Mouse (Mus musculus): ENCODE measurements around the gene Cmklr1.

Cmklr1 gene

DNA sequence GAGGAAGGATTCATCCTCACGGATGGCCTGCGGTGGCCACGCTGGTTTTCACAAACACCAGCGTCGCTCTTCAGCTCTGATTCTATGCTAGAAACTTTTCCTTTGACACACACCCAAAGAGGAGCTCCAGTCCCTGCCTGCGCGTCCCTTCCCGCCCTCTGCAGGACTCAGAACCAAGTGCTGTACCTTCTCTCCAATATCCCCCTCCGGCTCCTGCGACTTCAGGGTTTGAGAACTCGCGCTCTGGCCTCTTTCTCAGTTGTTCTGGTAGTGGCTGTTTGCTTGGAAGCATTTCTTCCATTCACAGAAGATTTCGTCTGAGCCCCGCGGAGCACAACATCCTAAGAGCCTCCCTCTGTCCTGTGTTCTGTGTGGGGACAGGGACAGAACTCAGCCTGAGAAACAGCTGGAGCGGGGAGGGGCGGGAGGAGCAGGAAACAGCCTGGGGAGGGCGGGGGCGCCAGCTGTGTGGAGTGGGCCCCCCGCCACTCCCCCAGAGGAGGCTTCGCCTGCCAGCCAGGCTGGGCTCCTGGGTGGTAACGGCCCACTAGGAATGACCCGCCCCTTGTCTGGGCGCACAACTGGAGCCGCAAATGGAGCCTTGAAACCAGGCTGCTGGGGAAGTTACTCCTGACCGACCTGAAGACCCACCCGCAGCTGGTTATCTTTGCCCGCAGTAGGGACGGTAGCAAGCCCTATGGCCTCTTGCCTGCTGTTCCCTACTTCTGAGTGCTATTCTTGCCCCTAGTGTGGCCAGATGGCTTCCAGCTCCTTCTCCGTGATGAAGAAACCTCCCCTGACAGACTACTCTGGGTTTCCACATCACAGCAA is at the start of gene Cmklr1:
TSS of gene Cmklr1 (minus strand) at position 392 of the 831 bp plus-strand sequence.
- DNase-seq (ENCODE audit: low spot score), result peak; percentile 47

DNA sequence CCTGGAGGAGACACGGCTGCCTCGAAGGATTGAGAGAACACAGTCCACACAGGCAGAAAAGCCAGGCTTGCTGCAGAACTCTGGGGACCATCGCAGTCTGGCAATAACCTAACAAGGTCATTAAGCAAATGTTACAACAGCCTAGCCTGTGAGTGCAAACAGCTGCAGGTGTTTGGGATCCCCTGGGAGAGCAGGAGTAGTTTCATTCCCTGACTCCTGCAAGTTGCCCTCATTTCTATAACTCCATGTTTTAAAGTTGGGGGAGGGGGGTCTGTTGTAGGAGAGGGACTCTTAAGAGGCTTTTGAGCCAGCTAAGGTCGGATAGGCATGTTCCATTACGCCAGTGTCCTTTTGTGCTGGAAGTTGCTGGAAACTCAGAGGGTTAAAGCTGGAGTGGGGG is 44.2 kb upstream of the Cmklr1 start:
- no peak for DNase-seq (ENCODE audit: low spot score)

DNA sequence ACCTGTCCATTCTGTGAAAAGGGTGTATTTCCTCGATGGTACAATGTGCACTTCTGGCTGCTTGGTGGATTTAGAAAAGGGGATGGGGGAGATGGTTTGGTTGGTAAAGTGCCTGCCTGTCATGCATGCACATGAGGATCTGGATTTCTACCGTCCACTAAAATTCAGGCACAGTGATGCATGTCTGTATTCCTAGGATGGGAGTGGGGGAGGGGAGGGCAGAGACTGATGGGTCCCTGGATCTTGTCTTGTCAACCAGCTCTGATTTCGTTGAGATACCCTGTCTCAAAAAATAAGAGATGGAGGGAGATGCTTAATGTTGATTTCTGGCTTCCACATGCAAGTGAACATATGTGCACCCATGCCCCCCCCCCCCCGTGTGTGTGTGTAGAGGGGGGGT is 43.8 kb upstream of the Cmklr1 start:
- DNase-seq (ENCODE audit: low spot score), result no peak

DNA sequence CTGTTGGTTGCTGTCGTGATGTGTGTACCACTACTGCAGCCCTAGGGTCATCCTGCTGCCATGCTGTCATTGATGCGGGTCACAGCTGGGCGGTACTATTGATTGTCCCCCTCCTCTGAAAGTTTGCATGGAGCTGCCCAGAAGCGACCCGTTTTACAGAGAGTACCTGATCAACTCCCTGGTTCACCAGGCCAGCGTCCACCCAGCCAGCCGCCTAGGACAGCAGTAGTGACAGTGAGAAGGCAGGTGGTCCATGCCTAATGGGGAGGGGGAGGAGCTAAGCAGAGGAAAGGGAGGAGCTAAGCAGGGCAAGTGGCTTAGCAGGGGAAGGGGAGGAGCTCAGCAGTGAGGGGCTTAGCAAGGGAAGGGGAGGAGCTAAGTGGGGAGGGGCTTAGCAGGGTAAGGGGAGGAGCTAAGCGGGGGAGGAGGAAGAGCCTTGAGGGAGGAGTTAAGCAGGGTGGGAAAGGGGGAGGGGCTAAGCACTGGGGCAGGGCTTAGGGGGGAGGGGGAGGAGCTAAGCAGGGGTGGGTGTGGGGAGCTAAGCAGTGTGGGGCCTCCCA is 43.0 kb upstream of the Cmklr1 start:
- no peak for DNase-seq (ENCODE audit: low spot score)

DNA sequence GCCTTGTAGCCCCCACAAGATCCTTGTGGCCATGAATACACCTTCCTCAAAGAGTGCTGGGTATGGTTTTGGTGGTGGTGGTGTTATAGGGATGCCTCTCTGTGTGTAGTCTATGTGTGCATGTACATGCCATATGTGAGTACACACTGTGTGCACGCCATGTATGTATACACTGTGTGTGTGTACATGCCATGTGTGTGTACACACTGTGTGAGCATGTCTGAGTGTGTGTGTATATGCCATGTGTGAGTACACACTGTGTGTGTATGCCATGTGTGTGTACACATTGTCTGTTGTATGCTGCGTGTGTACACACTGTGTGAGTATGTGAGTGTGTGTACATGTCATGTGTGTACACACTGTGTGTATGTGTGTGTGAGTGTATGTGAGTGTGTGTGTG is 40.6 kb upstream of the Cmklr1 start:
- no peak for DNase-seq (ENCODE audit: low spot score)

DNA sequence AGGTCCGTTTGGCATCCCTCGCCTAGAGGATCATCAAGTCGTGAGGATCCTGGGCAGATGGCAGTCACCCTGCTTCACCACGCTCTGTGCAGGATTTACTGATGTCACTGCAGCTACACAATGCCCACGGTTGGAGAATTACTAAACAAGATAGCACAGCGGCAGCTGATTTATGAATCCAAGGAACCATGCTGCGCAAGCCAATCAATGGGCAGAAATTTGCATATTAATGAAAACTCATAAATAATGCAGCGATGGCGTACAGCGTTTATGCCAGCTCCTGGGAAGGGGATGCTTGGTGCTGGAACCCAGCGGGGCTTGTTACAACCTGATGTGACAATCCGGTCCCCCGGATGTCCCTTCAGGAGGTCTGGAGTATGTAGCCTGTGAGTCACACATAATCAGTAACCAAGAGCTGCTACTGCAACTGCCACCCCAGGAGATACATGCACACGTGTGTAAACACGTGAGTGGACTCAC is 39.9 kb upstream of the Cmklr1 start:
- no peak for DNase-seq (ENCODE audit: low spot score)

DNA sequence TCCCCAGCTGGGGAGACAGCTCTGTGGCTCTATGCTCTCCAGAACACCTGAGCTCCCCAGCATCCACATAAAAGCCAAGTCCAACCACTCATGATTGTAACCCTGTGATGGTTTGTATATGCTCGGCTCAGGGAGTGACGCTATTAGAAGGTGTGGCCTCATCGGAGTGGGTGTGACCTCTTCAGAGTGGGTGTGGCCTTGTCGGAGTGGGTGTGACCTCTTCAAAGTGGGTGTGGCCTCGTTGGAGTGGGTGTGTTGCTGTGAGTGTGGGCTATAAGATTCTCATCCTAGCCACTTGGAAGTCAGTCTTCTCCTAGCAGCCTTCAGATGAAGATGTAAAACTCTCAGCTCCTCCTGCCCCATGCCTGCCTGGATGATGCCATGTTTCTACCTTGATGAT is 37.3 kb upstream of the Cmklr1 start:
- DNase-seq (ENCODE audit: low spot score), result no peak

DNA sequence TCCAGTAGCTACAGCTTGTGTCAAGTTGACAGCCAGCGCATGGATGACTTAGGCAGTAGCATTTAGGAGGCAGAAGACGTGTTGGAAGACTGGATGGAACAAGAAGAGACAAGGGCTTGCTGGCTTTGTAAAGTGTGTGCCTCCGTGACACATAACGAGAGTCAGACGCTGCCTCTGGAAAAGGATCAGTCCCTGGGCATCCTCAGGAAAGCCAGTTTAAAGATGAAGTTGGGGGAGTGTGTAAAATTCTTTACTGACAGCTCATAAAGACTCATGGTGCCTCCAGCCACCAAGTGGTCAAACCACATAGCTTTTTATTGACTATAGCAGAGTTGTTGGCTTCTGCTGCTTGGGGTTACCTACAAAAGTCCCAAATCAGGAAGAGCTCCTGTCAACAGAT is 35.2 kb upstream of the Cmklr1 start:
- peak; percentile 16 for DNase-seq (ENCODE audit: low spot score)

DNA sequence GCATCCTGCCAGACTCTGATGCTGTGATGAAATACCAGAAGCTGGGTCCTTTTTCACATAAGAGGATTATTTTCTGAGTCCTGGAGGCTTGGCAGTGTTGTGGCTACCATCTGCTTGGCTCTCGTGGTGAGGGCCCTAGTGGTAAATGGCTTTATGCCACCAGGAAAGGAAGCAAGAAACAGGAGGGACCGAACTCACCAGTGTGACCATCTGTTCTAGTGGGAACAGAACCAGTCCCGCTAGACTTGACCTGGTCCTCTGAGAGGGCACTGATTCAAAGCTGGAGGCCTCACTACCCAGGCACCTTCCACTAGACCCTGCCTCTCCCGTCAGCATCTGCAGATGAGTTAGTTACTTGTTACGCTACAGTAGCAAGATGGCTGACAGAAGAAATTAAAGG is 33.0 kb upstream of the Cmklr1 start:
- DNase-seq (ENCODE audit: low spot score), result no peak

DNA sequence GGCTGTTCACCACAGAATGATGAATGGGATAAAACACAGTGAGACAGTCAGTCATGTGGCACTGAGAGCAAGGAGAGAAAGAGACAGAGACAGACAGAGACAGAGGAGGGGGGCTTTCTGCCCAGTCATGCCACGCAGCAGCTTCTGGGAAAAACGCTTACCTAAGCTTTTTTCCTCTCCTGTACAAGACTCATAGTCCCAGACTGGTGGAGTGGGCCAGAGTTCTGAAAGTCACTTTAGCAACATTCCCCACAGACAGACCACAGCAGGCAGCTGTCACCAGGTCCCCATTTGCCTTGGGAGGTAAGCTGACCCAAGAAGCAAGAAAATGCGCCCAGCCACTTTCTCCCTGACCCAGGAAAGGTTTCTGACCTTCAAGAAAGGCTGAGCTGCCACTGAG is 32.2 kb upstream of the Cmklr1 start:
- no peak for DNase-seq (ENCODE audit: low spot score)

DNA sequence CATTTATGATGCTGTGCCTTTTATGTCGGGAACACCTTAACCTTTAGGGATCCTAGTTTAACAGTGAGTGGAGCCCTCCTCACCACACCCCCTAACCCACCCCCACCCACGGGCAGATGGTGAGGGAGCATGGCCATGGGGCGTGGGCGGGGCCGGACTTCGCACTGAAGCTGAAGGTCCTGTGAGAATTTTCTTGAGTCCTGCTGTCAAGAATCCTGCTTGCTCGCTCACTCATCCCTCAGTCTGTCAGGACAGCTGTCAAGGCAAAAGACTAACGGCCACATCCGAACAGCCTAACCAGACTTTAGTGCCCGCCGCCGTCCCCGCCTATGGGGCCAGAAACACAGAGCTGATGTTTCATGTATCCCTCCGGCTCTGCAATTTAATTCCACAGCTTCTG is 31.0 kb upstream of the Cmklr1 start:
- no peak for DNase-seq (ENCODE audit: low spot score)

DNA sequence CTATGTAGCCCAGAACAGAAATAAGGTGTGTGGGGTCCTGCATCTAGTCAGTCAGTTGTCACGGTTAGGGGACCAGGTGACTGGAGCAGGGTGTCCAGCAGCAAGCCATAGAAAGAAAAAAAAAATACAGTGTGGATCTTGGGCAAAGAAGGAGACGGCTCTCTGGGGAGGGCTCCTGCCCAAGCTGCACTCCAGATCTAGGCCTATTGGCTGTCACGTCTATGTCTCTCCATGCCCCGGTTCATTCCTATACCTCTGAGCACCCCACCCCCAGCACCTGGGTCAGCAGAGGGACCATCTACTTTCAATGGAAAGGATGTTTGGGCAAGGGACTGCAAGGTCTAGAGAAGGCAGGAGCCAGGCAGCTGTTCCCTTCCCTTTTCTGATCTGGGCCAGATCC is 29.3 kb upstream of the Cmklr1 start:
- DNase-seq (ENCODE audit: low spot score), result no peak

DNA sequence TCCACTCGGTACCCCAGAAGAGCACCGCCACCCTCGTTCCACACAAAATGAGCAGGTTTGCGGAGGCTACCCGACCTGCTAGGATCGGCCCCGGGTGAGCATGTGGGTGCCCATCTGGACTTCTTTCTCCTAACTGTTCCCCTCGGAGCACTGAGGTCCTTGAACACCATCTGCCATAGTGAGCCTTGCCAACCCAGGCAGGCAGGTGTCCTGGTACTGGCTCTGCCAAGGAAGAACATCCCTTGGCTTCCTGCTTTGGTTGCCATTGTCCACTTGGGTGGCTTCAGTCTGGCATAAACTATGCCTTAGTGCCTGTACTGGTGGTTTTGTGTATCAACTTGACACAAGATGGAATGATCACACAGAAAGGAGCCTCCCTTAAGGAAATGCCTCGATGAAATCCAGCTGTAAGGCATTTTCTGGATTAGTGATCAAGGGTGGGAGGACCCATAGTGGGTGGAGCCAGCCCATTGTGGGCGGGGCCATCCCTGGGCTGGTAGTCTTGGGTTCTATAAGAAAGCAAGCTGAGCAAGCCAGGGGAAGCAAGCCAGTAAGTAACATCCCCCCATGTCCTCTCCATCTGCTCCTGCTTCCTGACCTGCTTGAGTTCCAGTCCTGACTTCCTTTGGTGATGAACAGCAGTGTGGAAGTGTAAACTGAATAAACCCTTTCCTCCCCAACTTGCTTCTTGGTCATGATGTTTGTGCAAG is 28.7 kb upstream of the Cmklr1 start:
- no peak for DNase-seq (ENCODE audit: low spot score)

DNA sequence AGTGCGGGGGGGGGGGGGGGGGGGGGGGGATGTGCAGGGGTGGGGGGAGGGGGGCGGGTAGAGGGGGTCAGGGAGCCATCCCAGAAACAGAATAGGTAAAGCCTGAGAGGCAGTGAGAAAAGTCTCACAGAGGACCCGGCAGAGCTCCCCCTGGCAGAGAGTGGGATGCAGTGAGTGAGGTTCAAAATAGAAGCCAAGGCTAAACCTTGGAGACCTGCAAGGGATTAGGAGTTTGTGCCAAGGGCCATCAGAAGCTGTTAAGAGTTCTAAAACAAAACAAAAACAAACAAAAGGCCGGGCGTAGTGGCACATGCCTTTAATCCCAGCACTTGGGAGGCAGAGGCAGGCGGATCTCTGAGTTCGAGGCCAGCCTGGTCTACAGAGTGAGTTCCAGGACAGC is 27.3 kb upstream of the Cmklr1 start:
- DNase-seq (ENCODE audit: low spot score), result no peak

DNA sequence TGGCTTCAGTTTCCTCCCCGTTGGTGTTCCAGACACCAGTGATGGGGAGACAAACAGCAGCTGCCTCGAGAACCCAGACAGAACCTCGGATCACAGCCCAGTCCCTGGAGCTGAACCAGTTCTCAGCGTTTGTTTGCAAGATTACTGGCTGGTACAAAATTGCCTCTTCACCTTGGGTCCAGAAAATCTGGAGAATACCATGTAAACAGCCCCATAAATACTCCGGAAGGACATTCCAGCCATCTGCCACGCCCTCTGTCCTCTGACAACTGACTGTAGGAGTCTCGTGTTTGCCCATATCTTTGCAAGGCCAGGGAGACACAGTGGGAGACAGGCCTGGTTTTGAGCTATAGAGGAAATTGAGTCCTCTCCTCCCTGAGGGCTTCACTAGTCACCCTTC is 24.6 kb upstream of the Cmklr1 start:
- no peak for DNase-seq (ENCODE audit: low spot score)

DNA sequence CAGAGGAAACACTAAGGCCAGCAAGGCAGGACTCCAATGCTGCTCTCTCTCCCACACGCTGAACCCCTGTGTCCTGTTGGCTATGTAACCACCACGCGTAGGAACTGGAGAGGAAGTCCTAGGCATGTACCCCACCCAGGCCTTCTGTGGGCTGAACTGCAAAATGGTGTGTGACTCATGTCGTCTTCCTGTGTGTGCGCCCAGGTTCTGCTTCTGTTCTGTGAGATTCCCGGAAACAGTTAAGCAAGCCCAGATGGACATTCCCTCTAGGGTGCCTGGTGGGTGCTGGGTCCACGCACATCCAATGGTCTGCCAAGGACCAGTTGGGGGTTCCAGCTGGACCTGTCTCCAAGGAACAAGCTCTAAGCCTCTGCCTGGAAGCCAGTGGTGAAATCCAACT is 22.2 kb upstream of the Cmklr1 start:
- DNase-seq (ENCODE audit: low spot score), result no peak

DNA sequence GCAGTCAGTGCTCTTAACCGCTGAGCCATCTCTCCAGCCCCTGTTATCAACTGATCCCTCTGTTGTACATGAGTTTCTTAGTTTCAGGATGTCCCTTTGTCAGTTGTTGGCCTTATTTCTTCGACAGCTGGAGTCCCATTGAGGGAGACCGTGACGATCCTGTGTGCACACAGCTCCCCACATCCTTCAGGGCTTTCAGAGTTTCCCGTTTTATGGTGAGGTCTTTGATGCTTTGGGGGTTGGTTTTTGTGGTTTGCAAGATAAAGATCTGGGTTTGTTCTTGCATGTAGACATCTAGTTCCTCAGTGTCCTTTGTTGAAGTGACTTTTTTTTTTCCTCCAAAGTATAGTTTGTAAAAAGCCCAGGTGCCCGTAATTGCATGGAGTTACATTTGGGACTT is 20.4 kb upstream of the Cmklr1 start:
- DNase-seq (ENCODE audit: low spot score), result no peak

DNA sequence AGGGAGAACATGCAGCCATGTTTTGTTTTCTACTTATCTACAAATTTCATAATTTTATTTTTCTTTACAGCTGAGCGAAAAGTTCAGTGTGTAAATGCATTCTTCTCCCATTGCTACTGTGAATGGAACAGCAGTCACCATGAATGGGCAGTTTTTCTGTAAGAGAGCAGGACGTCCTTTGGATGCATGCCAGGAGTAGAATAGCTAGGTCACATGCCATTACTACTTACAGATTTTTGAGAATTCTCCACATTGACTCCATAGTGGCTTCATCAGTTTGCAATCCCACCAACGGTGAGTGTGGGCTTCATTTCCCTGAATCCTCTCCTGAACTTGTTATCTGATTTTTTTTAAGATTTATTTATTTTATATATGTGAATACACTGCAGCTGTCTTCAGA is 19.9 kb upstream of the Cmklr1 start:
- no peak for DNase-seq (ENCODE audit: low spot score)

DNA sequence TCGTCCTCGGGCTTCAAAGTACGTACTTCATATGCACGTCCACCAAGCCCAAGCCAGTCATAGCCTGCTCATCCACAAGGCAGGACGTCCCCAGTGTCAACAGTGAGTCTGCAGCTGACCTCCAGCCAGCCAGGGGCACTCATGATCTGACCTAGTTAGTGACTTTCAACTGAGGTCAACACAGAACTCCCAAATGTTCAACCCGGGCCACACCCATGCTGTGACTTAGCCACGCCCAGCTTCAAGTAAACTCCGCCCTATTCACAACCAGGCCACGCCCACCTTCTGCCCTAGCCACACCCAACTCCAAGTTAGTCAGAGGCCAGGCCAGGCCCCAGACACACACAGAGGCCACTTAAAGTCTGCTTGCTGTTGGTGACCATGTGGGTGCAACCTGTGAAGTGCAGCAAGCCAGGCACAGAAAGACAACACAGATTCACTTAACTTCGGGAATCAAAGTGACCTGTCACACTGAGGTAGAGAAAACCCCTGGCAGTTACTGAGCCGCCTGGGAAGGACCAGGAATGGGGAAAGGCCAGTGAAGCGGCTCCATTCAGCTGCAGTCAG is 14.5 kb upstream of the Cmklr1 start:
- no peak for DNase-seq (ENCODE audit: low spot score)

DNA sequence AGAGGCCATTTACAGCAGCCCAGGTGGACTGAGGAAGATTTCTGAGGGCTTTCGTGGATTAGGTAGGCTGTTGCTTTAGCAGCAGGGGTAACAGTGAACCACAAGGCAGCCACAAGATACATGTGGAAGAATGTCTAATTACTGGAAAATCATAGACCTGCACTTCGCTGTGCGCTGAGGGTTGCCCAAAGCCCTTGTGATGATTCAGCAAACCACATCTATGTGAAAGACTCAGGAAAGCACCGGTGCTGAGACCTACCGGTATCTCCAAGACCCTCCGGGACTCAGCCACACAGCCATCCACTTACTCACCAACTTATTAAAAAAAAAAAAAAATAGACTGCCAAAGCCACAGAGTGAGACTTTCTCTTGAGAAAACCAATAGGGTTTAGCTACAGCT is 13.9 kb upstream of the Cmklr1 start:
- no peak for DNase-seq (ENCODE audit: low spot score)

DNA sequence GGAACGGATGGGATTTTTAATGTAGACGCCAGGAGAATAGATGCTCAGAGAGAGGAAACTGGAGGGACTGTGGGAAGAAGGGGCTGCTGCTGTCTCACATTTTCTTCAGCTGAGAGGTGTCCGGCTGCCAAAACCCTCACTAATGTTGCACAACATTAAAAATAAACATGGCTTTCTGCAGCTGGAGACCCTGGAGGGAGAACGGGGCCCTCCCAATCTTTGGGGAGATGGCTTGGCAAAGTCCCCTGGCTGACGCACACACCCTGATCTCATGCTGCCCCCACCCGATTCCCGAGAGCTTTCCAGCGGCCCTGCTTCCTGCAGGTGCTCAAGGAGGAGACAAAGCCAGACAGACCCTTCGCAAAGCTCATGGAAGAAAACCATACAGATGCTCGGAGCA is 10.6 kb upstream of the Cmklr1 start:
- no peak for DNase-seq (ENCODE audit: low spot score)

DNA sequence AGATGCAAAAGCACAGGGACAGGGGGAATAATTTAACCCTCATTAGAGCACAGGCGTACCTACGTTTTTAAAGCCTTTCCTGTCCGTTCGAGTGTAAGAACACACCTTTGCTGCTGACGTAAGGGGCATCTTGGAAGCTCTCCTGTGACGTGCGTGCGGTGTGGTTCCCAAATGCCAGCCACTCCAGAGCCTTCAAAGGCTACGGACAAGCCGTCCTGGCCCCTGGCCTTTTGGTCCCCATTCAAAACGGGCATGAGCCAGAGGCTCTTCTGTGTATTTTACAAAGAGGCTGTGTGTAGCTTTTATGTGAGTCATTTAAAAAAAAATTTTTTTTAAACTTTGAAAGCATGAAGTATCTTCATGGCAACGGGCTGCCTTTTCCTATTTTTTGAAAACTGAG is 4.6 kb upstream of the Cmklr1 start:
- DNase-seq (ENCODE audit: low spot score), result no peak

DNA sequence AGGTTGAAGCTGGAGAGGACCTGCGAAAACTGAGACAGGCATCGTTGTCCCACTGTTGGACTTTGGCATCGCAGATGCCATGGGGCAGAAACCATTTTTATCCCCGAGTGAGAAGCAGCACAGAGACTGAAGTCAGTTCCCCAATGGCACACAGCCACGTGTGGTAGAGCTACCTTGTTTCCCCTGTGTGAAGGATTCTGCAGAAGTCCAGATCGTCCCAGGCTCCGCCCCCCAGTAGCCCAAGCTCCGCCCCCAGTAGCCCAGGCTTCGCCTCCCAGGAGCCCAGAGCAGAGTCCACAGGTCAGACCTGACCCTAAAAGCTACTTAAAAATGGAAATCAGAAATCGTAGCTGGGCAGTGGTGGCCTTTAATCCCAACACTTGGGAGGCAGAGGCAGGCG is 4.0 kb upstream of the Cmklr1 start:
- DNase-seq (ENCODE audit: low spot score), result no peak

All from embryo, embryonic 10.5 days (tissue).